Mouse (Mus musculus): ENCODE results near the gene Eno2.
A peak's percentile ranks its signal among the peaks of the same experiment; 100 is the strongest.

Eno2 gene

GRCm38 (mm10) chr6:124759259-124759658 is 10.2 kb downstream of the Eno2 start:
- peak; percentile 65 for DNase-seq (ENCODE audit: low spot score)

- DNase-seq (ENCODE audit: low spot score) = no peak
Measured at GRCm38 (mm10) chr6:124758849-124759232, 10.6 kb downstream of the Eno2 start.

GRCm38 (mm10) chr6:124757909-124758848 is 11.3 kb downstream of the Eno2 start:
- DNase-seq (ENCODE audit: low spot score) = no peak

GRCm38 (mm10) chr6:124757351-124757880 is 12.1 kb downstream of the Eno2 start:
- DNase-seq (ENCODE audit: low spot score) = no peak

GRCm38 (mm10) chr6:124756652-124757350 is 12.7 kb downstream of the Eno2 start:
- no peak for DNase-seq (ENCODE audit: low spot score)

GRCm38 (mm10) chr6:124755831-124756595 is 13.5 kb downstream of the Eno2 start, which contains the start of the genes Gm45234 and Atn1:
TSS of gene Gm45234 (minus strand) at chr6:124756021.
TSS of gene Atn1 (minus strand) at chr6:124756524.
- no peak for DNase-seq (ENCODE audit: low spot score)

- no peak for DNase-seq (ENCODE audit: low spot score)
Measured at GRCm38 (mm10) chr6:124755306-124755705, 14.2 kb downstream of the Eno2 start.

GRCm38 (mm10) chr6:124753861-124754260 is 15.6 kb downstream of the Eno2 start:
- DNase-seq (ENCODE audit: low spot score) = no peak

- DNase-seq (ENCODE audit: low spot score) = no peak
Measured at GRCm38 (mm10) chr6:124750405-124750804, 19.1 kb downstream of the Eno2 start.

- no peak for DNase-seq (ENCODE audit: low spot score)
Measured at GRCm38 (mm10) chr6:124746654-124747632, 22.5 kb downstream of the Eno2 start.

- DNase-seq (ENCODE audit: low spot score) = no peak
Measured at GRCm38 (mm10) chr6:124746296-124746605, 23.2 kb downstream of the Eno2 start.

- DNase-seq (ENCODE audit: low spot score) = peak; percentile 93
Measured at GRCm38 (mm10) chr6:124745490-124746295, 23.8 kb downstream of the Eno2 start.

GRCm38 (mm10) chr6:124744755-124745321 is 24.6 kb downstream of the Eno2 start:
- DNase-seq (ENCODE audit: low spot score) = no peak

GRCm38 (mm10) chr6:124743647-124744046 is 25.8 kb downstream of the Eno2 start:
- no peak for DNase-seq (ENCODE audit: low spot score)

GRCm38 (mm10) chr6:124742839-124743514 is 26.5 kb downstream of the Eno2 start:
- no peak for DNase-seq (ENCODE audit: low spot score)

GRCm38 (mm10) chr6:124741842-124742241 is 27.6 kb downstream of the Eno2 start:
- no peak for DNase-seq (ENCODE audit: low spot score)

- DNase-seq (ENCODE audit: low spot score) = peak; percentile 87
Measured at GRCm38 (mm10) chr6:124740888-124741761, 28.3 kb downstream of the Eno2 start, which contains the start of gene Grcc10. TSS of gene Grcc10 (minus strand) at chr6:124741374.
